Mouse (Mus musculus) splenic B cell, adult 2 months (primary cell): ENCODE data around the gene Gpatch4.

Experiments
- DNase-seq: peaks from one replicate; pipeline ENCODE4 v3.0.0-alpha.2; 2011; ENCODE audit warnings: low read depth, low spot score
- H3K27me3 ChIP-seq: 2 replicates; pipeline ENCODE4 v1.6.1; 2012; ENCODE audit warnings: mild to moderate bottlenecking, low read length, moderate library complexity, mixed read lengths; ENCODE audit not compliant: control insufficient read depth, poor library complexity, insufficient read depth, severe bottlenecking
- H3K36me3 ChIP-seq: 2 replicates; pipeline ENCODE4 v1.6.1; 2012; ENCODE audit warnings: mild to moderate bottlenecking, low read length, moderate library complexity, mixed read lengths; ENCODE audit not compliant: control insufficient read depth, poor library complexity, insufficient read depth, severe bottlenecking

Gene Gpatch4

GRCm38 (mm10) chr3:88022322-88023191 is 20.4 kb upstream of the Gpatch4 start:
- DNase-seq, result peak; percentile 83
- H3K36me3 ChIP-seq, result no peaks in the 10 kb centered on the region
- H3K27me3 ChIP-seq, result no peaks in the 10 kb centered on the region; the same call in none of the 2 replicates

GRCm38 (mm10) chr3:88023192-88024074 is 19.5 kb upstream of the Gpatch4 start:
- DNase-seq, result no peak
- Histone ChIP-seq H3K36me3 (no peaks in the 10 kb centered on the region), H3K27me3 (no peaks in the 10 kb centered on the region; the same call in 1 of the 2 replicates)

- Histone ChIP-seq H3K36me3 (no peaks in the 10 kb centered on the region), H3K27me3 (no peaks in the 10 kb centered on the region; the same call in 1 of the 2 replicates)
- DNase-seq, result no peak
Observed at GRCm38 (mm10) chr3:88026823-88027222, 16.1 kb upstream of the Gpatch4 start.

- no peaks in the 10 kb centered on the region for H3K27me3 ChIP-seq
- H3K36me3 ChIP-seq, result no peaks in the 10 kb centered on the region
- DNase-seq, result peak; percentile 52
Observed at GRCm38 (mm10) chr3:88027434-88028186, 15.3 kb upstream of the Gpatch4 start, which contains the start of gene Hapln2. TSS of gene Hapln2 (minus strand) at chr3:88027583.

- H3K27me3 ChIP-seq, result no peaks in the 10 kb centered on the region
- no peak for DNase-seq
- H3K36me3 ChIP-seq, result no peaks in the 10 kb centered on the region
Observed at GRCm38 (mm10) chr3:88030608-88031395, 12.1 kb upstream of the Gpatch4 start.

GRCm38 (mm10) chr3:88033506-88033905 is 9.4 kb upstream of the Gpatch4 start:
- no peak for DNase-seq
- Histone ChIP-seq H3K27me3 (no peaks in the 10 kb centered on the region), H3K36me3 (no peaks in the 10 kb centered on the region)

- Histone ChIP-seq H3K36me3 (no peaks in the 10 kb centered on the region), H3K27me3 (no peaks in the 10 kb centered on the region)
- DNase-seq, result no peak
Observed at GRCm38 (mm10) chr3:88035561-88036293, 7.2 kb upstream of the Gpatch4 start.

GRCm38 (mm10) chr3:88049532-88049931 is 6.6 kb downstream of the Gpatch4 start:
- no peak for DNase-seq
- no peaks in the 10 kb centered on the region; the same call in none of the 2 replicates for H3K36me3 ChIP-seq
- no peaks in the 10 kb centered on the region for H3K27me3 ChIP-seq

- no peak for DNase-seq
- Histone ChIP-seq H3K27me3 (no peaks in the 10 kb centered on the region), H3K36me3 (peaks cover 2% of the 10 kb centered on the region)
Observed at GRCm38 (mm10) chr3:88057030-88057429, 14.1 kb downstream of the Gpatch4 start.

- DNase-seq, result peak; percentile 91
- no peaks in the 10 kb centered on the region for H3K27me3 ChIP-seq
- peaks cover 2% of the 10 kb centered on the region for H3K36me3 ChIP-seq
Observed at GRCm38 (mm10) chr3:88057902-88058696, 15.2 kb downstream of the Gpatch4 start, which contains the start of gene Naxe. TSS of gene Naxe (minus strand) at chr3:88058495.

- Histone ChIP-seq H3K27me3 (no peaks in the 10 kb centered on the region), H3K36me3 (no peaks in the 10 kb centered on the region)
- DNase-seq, result no peak
Observed at GRCm38 (mm10) chr3:88068386-88068785, 25.5 kb downstream of the Gpatch4 start.

- Histone ChIP-seq H3K36me3 (no peaks in the 10 kb centered on the region), H3K27me3 (no peaks in the 10 kb centered on the region)
- peak; percentile 86 for DNase-seq
Observed at GRCm38 (mm10) chr3:88071783-88072182, 28.9 kb downstream of the Gpatch4 start.
